Mouse (Mus musculus) heart, adult 2 months (tissue): ENCODE data around the gene Tmem207.

Source experiments
- CTCF ChIP-seq: fragments of 200-600 bp; IDR thresholded peaks from 2 replicates; pipeline ENCODE4 v1.8.1; 2022; ENCODE audit warnings: antibody characterized with exemption, mild to moderate bottlenecking, moderate library complexity
- EP300 ChIP-seq: fragments of 200-500 bp; IDR thresholded peaks from 2 replicates; pipeline ENCODE4 v1.6.1; 2011; ENCODE audit warnings: low read depth, low read length, control low read depth; ENCODE audit not compliant: insufficient read depth
- POLR2A ChIP-seq: fragments of 200-500 bp; IDR thresholded peaks from 2 replicates; pipeline ENCODE4 v1.6.1; 2011; ENCODE audit warnings: mild to moderate bottlenecking, low read depth, low read length, control low read depth; ENCODE audit not compliant: insufficient read depth

- TF ChIP-seq CTCF = no peak
- TF ChIP-seq POLR2A = no peak
- no peak for TF ChIP-seq EP300
Measured at GRCm38 (mm10) chr16:26462835-26463234, 63.7 kb downstream of the Tmem207 start, which contains the start of gene Cldn16.
